Comparison of ENCODE assay signal across 24 mouse cellular contexts in the genomic region with DNA sequence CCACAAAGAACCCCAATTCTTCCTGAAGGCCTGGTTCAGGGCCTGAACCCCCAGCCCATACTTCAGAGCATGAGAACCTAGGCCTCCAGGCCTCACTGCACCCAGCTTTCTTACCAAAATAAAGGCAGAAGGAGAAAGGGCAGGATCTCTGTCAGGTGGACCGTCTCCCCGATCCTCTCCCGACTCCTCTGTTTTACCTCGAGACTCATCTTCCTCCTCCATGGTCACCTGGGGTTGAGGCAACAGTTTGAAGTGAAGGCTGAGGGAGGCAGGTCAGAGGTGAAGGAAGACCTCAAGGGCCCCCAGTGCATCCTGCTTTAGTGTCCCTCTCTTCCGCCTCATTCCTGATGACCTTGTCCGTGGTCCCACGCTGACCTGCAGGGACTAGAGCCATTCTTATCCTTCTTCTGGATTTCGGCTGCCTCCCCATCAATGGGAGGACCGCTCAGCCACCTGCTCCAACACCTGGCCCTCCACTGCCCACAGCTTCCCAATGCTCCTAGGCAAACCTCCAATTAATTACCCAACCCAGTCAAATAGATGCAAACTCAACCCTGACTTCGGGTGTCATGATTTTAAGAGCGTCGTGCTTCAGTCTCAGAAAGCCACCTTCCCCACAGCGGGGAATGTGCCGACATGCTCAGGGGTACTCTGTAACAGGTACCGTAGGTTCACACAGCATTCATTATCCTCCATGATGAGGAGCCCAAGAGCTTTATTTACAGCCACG. TPM values are rescaled to one million over a fixed set of nuclear protein-coding genes. Genes with fewer than 3 reads are reported as not detected.
DNase-seq lines count a peak whose midpoint lies in the region; ATAC-seq lines count a peak whose summit lies in the region.
"Had no signal": no experiment of that assay in that cellular context is flagged by ENCODE, and none has a peak within 500 bp of the region (broad histone marks: within the 10 kb centered on the region; RNA-seq: fewer than 3 reads in every experiment).

No protein-coding gene starts in this region.

- H3K36me3 ChIP-seq in erythroblast, embryonic 14.5 days (ENCODE audit: control insufficient read depth) = peaks cover 58% of the 10 kb centered on the region
- H3K36me3 ChIP-seq in hindbrain, embryonic 10.5 days = peaks cover 56% of the 10 kb centered on the region
- H3K36me3 ChIP-seq in hindbrain, embryonic 11.5 days (ENCODE audit: control insufficient read depth, insufficient read depth, low read length) = peaks cover 13% of the 10 kb centered on the region
- peaks cover 56% of the 10 kb centered on the region for H3K36me3 ChIP-seq in embryonic facial prominence, embryonic 14.5 days (ENCODE audit: control insufficient read depth, insufficient read depth, low read length)
- H3K36me3 ChIP-seq in liver, embryonic 15.5 days (replicated peaks) = peaks cover 50% of the 10 kb centered on the region
- peaks cover 55% of the 10 kb centered on the region for H3K36me3 ChIP-seq in midbrain, embryonic 10.5 days

- peaks cover under 1% of the 10 kb centered on the region for H3K9me3 ChIP-seq in erythroblast, embryonic 14.5 days (ENCODE audit: control insufficient read depth, low read length)
- H3K9me3 ChIP-seq in hindbrain, embryonic 10.5 days = no peaks in the 10 kb centered on the region
- H3K9me3 ChIP-seq in hindbrain, embryonic 11.5 days (ENCODE audit: control insufficient read depth, low read length) = no peaks in the 10 kb centered on the region
- no peaks in the 10 kb centered on the region for H3K9me3 ChIP-seq in embryonic facial prominence, embryonic 14.5 days (ENCODE audit: control insufficient read depth, low read length)
- H3K9me3 ChIP-seq in liver, embryonic 15.5 days (replicated peaks) = no peaks in the 10 kb centered on the region
- no peaks in the 10 kb centered on the region for H3K9me3 ChIP-seq in midbrain, embryonic 10.5 days (replicated peaks)
- H3K9me3 ChIP-seq: embryonic facial prominence, embryonic 15.5 days; forebrain, embryonic 12.5 days; lung, embryonic 15.5 days; megakaryocyte, embryonic 14.5 days had no signal

- 94% methylated on average over 16 of the region's 16 CpGs for WGBS in hindbrain, embryonic 10.5 days
- WGBS in hindbrain, embryonic 11.5 days = 97% methylated on average over 16 of the region's 16 CpGs
- WGBS in embryonic facial prominence, embryonic 14.5 days = 92% methylated on average over 16 of the region's 16 CpGs
- WGBS in liver, embryonic 15.5 days (ENCODE audit: insufficient replicate concordance) = 89% methylated on average over 16 of the region's 16 CpGs
- WGBS in midbrain, embryonic 10.5 days = 95% methylated on average over 16 of the region's 16 CpGs

- no peak for ATAC-seq in erythroblast, adult 5-6 weeks (replicated peaks; ENCODE audit: low FRiP score, poor library complexity, severe bottlenecking)
- ATAC-seq in hindbrain, embryonic 11.5 days (ENCODE audit: low FRiP score) = no peak
- no peak for ATAC-seq in embryonic facial prominence, embryonic 14.5 days (ENCODE audit: low read depth)
- ATAC-seq in liver, embryonic 15.5 days (ENCODE audit: insufficient read depth) = no peak
- no peak for ATAC-seq in activated CD4-positive, CD25-positive, alpha-beta regulatory T cell, adult 4 months
- ATAC-seq: CD4-positive, CD25-positive, alpha-beta regulatory T cell, adult 4 months; hindbrain, embryonic 16.5 days; intestine, embryonic 16.5 days had no signal

- DNase-seq in hindbrain, embryonic 10.5 days (ENCODE audit: low spot score) = no peak
- DNase-seq in hindbrain, embryonic 11.5 days (ENCODE audit: low spot score) = no peak
- no peak for DNase-seq in embryonic facial prominence, embryonic 14.5 days (ENCODE audit: low spot score)
- DNase-seq in midbrain, embryonic 10.5 days (ENCODE audit: low spot score) = no peak
- DNase-seq: adrenal gland, postnatal 36 days; cerebellum, adult 11 months; cerebellum, postnatal 36 days; embryo, embryonic 11 days; gastrocnemius, postnatal 10 days; kidney, postnatal 36 days; lung, postnatal 36 days; midbrain, embryonic 14.5 days; thymus, postnatal 14 days had no signal

- peaks cover 80% of the 10 kb centered on the region for H3K4me1 ChIP-seq in erythroblast, embryonic 14.5 days (ENCODE audit: control insufficient read depth)
- peaks cover 41% of the 10 kb centered on the region for H3K4me1 ChIP-seq in hindbrain, embryonic 10.5 days (replicated peaks)
- H3K4me1 ChIP-seq in hindbrain, embryonic 11.5 days (replicated peaks; ENCODE audit: control insufficient read depth, insufficient read depth, low read length) = no peaks in the 10 kb centered on the region
- peaks cover 11% of the 10 kb centered on the region for H3K4me1 ChIP-seq in embryonic facial prominence, embryonic 14.5 days (ENCODE audit: control insufficient read depth, insufficient read depth, low read length)
- peaks cover 49% of the 10 kb centered on the region for H3K4me1 ChIP-seq in liver, embryonic 15.5 days (replicated peaks)
- H3K4me1 ChIP-seq in midbrain, embryonic 10.5 days = peaks cover 34% of the 10 kb centered on the region

- H3K4me2 ChIP-seq in hindbrain, embryonic 11.5 days (replicated peaks; ENCODE audit: low read depth, low read length) = no peak overlapping the region
- H3K4me2 ChIP-seq in embryonic facial prominence, embryonic 14.5 days (ENCODE audit: low read depth, low read length) = no peak overlapping the region
- peak overlapping the region; percentile 33 for H3K4me2 ChIP-seq in liver, embryonic 15.5 days

- H3K27ac ChIP-seq in hindbrain, embryonic 10.5 days = no peak overlapping the region
- no peak overlapping the region for H3K27ac ChIP-seq in hindbrain, embryonic 11.5 days (ENCODE audit: low read depth, low read length)
- H3K27ac ChIP-seq in embryonic facial prominence, embryonic 14.5 days (replicated peaks; ENCODE audit: low read depth, low read length) = no peak overlapping the region
- peak overlapping the region; percentile 38 for H3K27ac ChIP-seq in liver, embryonic 15.5 days (replicated peaks)
- H3K27ac ChIP-seq in midbrain, embryonic 10.5 days (replicated peaks) = no peak overlapping the region
- H3K27ac ChIP-seq: embryonic facial prominence, embryonic 15.5 days; forebrain, embryonic 12.5 days; lung, embryonic 15.5 days had no signal

- peaks cover 7% of the 10 kb centered on the region for H3K27me3 ChIP-seq in erythroblast, embryonic 14.5 days (ENCODE audit: control insufficient read depth)
- H3K27me3 ChIP-seq in hindbrain, embryonic 10.5 days (ENCODE audit: insufficient read depth, poor library complexity, severe bottlenecking) = 0 out of 2 replicates have a peak, but pooled peaks cover 2% of the 10 kb centered on the region
- H3K27me3 ChIP-seq in hindbrain, embryonic 11.5 days (ENCODE audit: control insufficient read depth, insufficient read depth, low read length) = no peaks in the 10 kb centered on the region
- H3K27me3 ChIP-seq in embryonic facial prominence, embryonic 14.5 days (replicated peaks; ENCODE audit: control insufficient read depth, insufficient read depth, low read length) = no peaks in the 10 kb centered on the region
- peaks cover 7% of the 10 kb centered on the region for H3K27me3 ChIP-seq in liver, embryonic 15.5 days
- H3K27me3 ChIP-seq in midbrain, embryonic 10.5 days (ENCODE audit: low read depth, poor library complexity, severe bottlenecking) = peaks cover 3% of the 10 kb centered on the region
- H3K27me3 ChIP-seq: embryonic facial prominence, embryonic 15.5 days; lung, embryonic 15.5 days; megakaryocyte, embryonic 14.5 days had no signal

- no peak overlapping the region for H3K9ac ChIP-seq in hindbrain, embryonic 11.5 days (ENCODE audit: low read depth, low read length)
- peak overlapping the region; percentile 6; the same call in 1 of the 2 replicates for H3K9ac ChIP-seq in embryonic facial prominence, embryonic 14.5 days (ENCODE audit: low read depth, low read length)
- H3K9ac ChIP-seq in liver, embryonic 15.5 days = no peak overlapping the region; the same call in 1 of the 2 replicates
- H3K9ac ChIP-seq: forebrain, embryonic 12.5 days had no signal

- H3K4me3 ChIP-seq in erythroblast, embryonic 14.5 days (replicated peaks) = peak overlapping the region; percentile 8
- peak overlapping the region; percentile 14 for H3K4me3 ChIP-seq in hindbrain, embryonic 10.5 days
- H3K4me3 ChIP-seq in hindbrain, embryonic 11.5 days (ENCODE audit: low read depth, low read length) = no peak overlapping the region
- no peak overlapping the region for H3K4me3 ChIP-seq in embryonic facial prominence, embryonic 14.5 days (ENCODE audit: low read depth, low read length)
- H3K4me3 ChIP-seq in liver, embryonic 15.5 days (replicated peaks) = no peak overlapping the region
- H3K4me3 ChIP-seq in midbrain, embryonic 10.5 days = no peak overlapping the region
- H3K4me3 ChIP-seq: lung, embryonic 15.5 days; megakaryocyte, embryonic 14.5 days had no signal

RNA-seq across cellular contexts. Expression of a gene that starts 2.6 kb away (rescaled TPM):
- 29.6 and 31.0 TPM in 2 replicates for polyA plus RNA-seq in erythroblast, embryonic 14.5 days (2012)
- total RNA-seq in erythroblast, adult 5-6 weeks (2015; ENCODE audit: low replicate concordance) = 7.9 and 10.7 TPM in 2 replicates
- total RNA-seq in erythroblast, adult 5-6 weeks (2017; ENCODE audit: low replicate concordance) = 9.8 and 10.0 TPM in 2 replicates
- polyA plus RNA-seq in hindbrain, embryonic 10.5 days (2016; fragmentation: Nextera tagmentation; extraction: Ambion mirVana) = 44.0 and 49.9 TPM in 2 replicates
- 44.0 and 49.6 TPM in 2 replicates for polyA plus RNA-seq in hindbrain, embryonic 11.5 days (2014; fragmentation: Nextera tagmentation; extraction: Ambion mirVana)
- 43.7 and 47.5 TPM in 2 replicates for polyA plus RNA-seq in embryonic facial prominence, embryonic 14.5 days (2014; fragmentation: Nextera tagmentation; extraction: Ambion mirVana)
- 10.4 and 11.9 TPM in 2 replicates for polyA plus RNA-seq in liver, embryonic 15.5 days (2015; fragmentation: Nextera tagmentation; extraction: Ambion mirVana)
- 1 to 10 TPM; 8.6 to 8.7 TPM for polyA plus RNA-seq in activated CD4-positive, CD25-positive, alpha-beta regulatory T cell, adult 4 months (2017; shearing (Covaris generic))
- polyA plus RNA-seq in midbrain, embryonic 10.5 days (2016; fragmentation: Nextera tagmentation; extraction: Ambion mirVana) = 39.6 and 44.8 TPM in 2 replicates

RNA-seq across cellular contexts. Expression of a gene that starts 4.2 kb away (rescaled TPM):
- polyA plus RNA-seq in erythroblast, embryonic 14.5 days (2012) = 0.45 and 0.53 TPM in 2 replicates
- 7.5 and 10.8 TPM in 2 replicates for total RNA-seq in erythroblast, adult 5-6 weeks (2015; ENCODE audit: low replicate concordance)
- total RNA-seq in erythroblast, adult 5-6 weeks (2017; ENCODE audit: low replicate concordance) = 0.60 TPM in 1 of 2 replicates, not detected in the other
- polyA plus RNA-seq in hindbrain, embryonic 10.5 days (2016; fragmentation: Nextera tagmentation; extraction: Ambion mirVana) = 24.4 and 24.8 TPM in 2 replicates
- 21.2 and 21.6 TPM in 2 replicates for polyA plus RNA-seq in hindbrain, embryonic 11.5 days (2014; fragmentation: Nextera tagmentation; extraction: Ambion mirVana)
- 50.5 and 52.3 TPM in 2 replicates for polyA plus RNA-seq in embryonic facial prominence, embryonic 14.5 days (2014; fragmentation: Nextera tagmentation; extraction: Ambion mirVana)
- polyA plus RNA-seq in liver, embryonic 15.5 days (2015; fragmentation: Nextera tagmentation; extraction: Ambion mirVana) = 20.8 and 23.6 TPM in 2 replicates
- polyA plus RNA-seq in activated CD4-positive, CD25-positive, alpha-beta regulatory T cell, adult 4 months (2017; shearing (Covaris generic)) = 1 to 10 TPM; 4.5 to 6.1 TPM
- 22.0 and 23.6 TPM in 2 replicates for polyA plus RNA-seq in midbrain, embryonic 10.5 days (2016; fragmentation: Nextera tagmentation; extraction: Ambion mirVana)

RNA-seq across cellular contexts. Expression of a gene that starts 15.0 kb away (rescaled TPM):
- 6.1 and 6.4 TPM in 2 replicates for polyA plus RNA-seq in erythroblast, embryonic 14.5 days (2012)
- total RNA-seq in erythroblast, adult 5-6 weeks (2015; ENCODE audit: low replicate concordance) = 2.9 and 9.6 TPM in 2 replicates
- 1.3 and 2.5 TPM in 2 replicates for total RNA-seq in erythroblast, adult 5-6 weeks (2017; ENCODE audit: low replicate concordance)
- 69.6 and 73.9 TPM in 2 replicates for polyA plus RNA-seq in hindbrain, embryonic 10.5 days (2016; fragmentation: Nextera tagmentation; extraction: Ambion mirVana)
- 54.2 and 56.8 TPM in 2 replicates for polyA plus RNA-seq in hindbrain, embryonic 11.5 days (2014; fragmentation: Nextera tagmentation; extraction: Ambion mirVana)
- polyA plus RNA-seq in embryonic facial prominence, embryonic 14.5 days (2014; fragmentation: Nextera tagmentation; extraction: Ambion mirVana) = 43.2 and 48.6 TPM in 2 replicates
- polyA plus RNA-seq in liver, embryonic 15.5 days (2015; fragmentation: Nextera tagmentation; extraction: Ambion mirVana) = 12.3 and 13.7 TPM in 2 replicates
- polyA plus RNA-seq in activated CD4-positive, CD25-positive, alpha-beta regulatory T cell, adult 4 months (2017; shearing (Covaris generic)) = 10 to 100 TPM; 18.4 to 31.8 TPM
- polyA plus RNA-seq in midbrain, embryonic 10.5 days (2016; fragmentation: Nextera tagmentation; extraction: Ambion mirVana) = 77.4 and 78.4 TPM in 2 replicates

RNA-seq across cellular contexts. Expression of a gene that starts 16.1 kb away (rescaled TPM):
- 10.4 and 10.6 TPM in 2 replicates for polyA plus RNA-seq in erythroblast, embryonic 14.5 days (2012)
- 15.5 and 24.2 TPM in 2 replicates for total RNA-seq in erythroblast, adult 5-6 weeks (2015; ENCODE audit: low replicate concordance)
- 17.0 and 34.1 TPM in 2 replicates for total RNA-seq in erythroblast, adult 5-6 weeks (2017; ENCODE audit: low replicate concordance)
- polyA plus RNA-seq in hindbrain, embryonic 10.5 days (2016; fragmentation: Nextera tagmentation; extraction: Ambion mirVana) = 76.7 and 78.1 TPM in 2 replicates
- polyA plus RNA-seq in hindbrain, embryonic 11.5 days (2014; fragmentation: Nextera tagmentation; extraction: Ambion mirVana) = 59.6 and 63.9 TPM in 2 replicates
- polyA plus RNA-seq in embryonic facial prominence, embryonic 14.5 days (2014; fragmentation: Nextera tagmentation; extraction: Ambion mirVana) = 77.7 and 84.6 TPM in 2 replicates
- 39.4 and 47.2 TPM in 2 replicates for polyA plus RNA-seq in liver, embryonic 15.5 days (2015; fragmentation: Nextera tagmentation; extraction: Ambion mirVana)
- 100 to 1,000 TPM in 1 of 2 experiments, 10 to 100 TPM in 1; 88.9 to 129 TPM for polyA plus RNA-seq in activated CD4-positive, CD25-positive, alpha-beta regulatory T cell, adult 4 months (2017; shearing (Covaris generic))
- 69.5 and 71.2 TPM in 2 replicates for polyA plus RNA-seq in midbrain, embryonic 10.5 days (2016; fragmentation: Nextera tagmentation; extraction: Ambion mirVana)

RNA-seq across cellular contexts. Expression of a gene that starts 27.2 kb away (rescaled TPM):
- 4.3 and 4.9 TPM in 2 replicates for polyA plus RNA-seq in erythroblast, embryonic 14.5 days (2012)
- total RNA-seq in erythroblast, adult 5-6 weeks (2015; ENCODE audit: low replicate concordance) = 21.7 and 73.4 TPM in 2 replicates
- 9.2 and 30.6 TPM in 2 replicates for total RNA-seq in erythroblast, adult 5-6 weeks (2017; ENCODE audit: low replicate concordance)
- 843 and 861 TPM in 2 replicates for polyA plus RNA-seq in hindbrain, embryonic 10.5 days (2016; fragmentation: Nextera tagmentation; extraction: Ambion mirVana)
- 249 and 259 TPM in 2 replicates for polyA plus RNA-seq in hindbrain, embryonic 11.5 days (2014; fragmentation: Nextera tagmentation; extraction: Ambion mirVana)
- 173 and 178 TPM in 2 replicates for polyA plus RNA-seq in embryonic facial prominence, embryonic 14.5 days (2014; fragmentation: Nextera tagmentation; extraction: Ambion mirVana)
- 111 and 114 TPM in 2 replicates for polyA plus RNA-seq in liver, embryonic 15.5 days (2015; fragmentation: Nextera tagmentation; extraction: Ambion mirVana)
- polyA plus RNA-seq in activated CD4-positive, CD25-positive, alpha-beta regulatory T cell, adult 4 months (2017; shearing (Covaris generic)) = 100 to 1,000 TPM in 1 of 2 experiments, 10 to 100 TPM in 1; 38.0 to 103 TPM
- 908 and 945 TPM in 2 replicates for polyA plus RNA-seq in midbrain, embryonic 10.5 days (2016; fragmentation: Nextera tagmentation; extraction: Ambion mirVana)

Comparison
In these comparisons a context has a peak if more than half of its experiments do, and no peak if none do; other contexts are left out.
1. H3K4me3 ChIP-seq: peak in erythroblast, embryonic 14.5 days (single experiment) and hindbrain, embryonic 10.5 days (single experiment); none in hindbrain, embryonic 11.5 days (single experiment), embryonic facial prominence, embryonic 14.5 days (single experiment), liver, embryonic 15.5 days (single experiment) and midbrain, embryonic 10.5 days (single experiment).